Mouse (Mus musculus) liver, postnatal 0 days (tissue): ENCODE measurements around the gene Vars.

Experiments
- CTCF ChIP-seq: sonication (generic); IDR thresholded peaks from 2 replicates; pipeline ENCODE4 v1.5.1; 2016; ENCODE audit warnings: antibody characterized with exemption, low read depth
- EP300 ChIP-seq: IDR thresholded peaks from 2 replicates; pipeline ENCODE4 v1.6.1; 2016; ENCODE audit warnings: antibody characterized with exemption, low read depth, mild to moderate bottlenecking

DNA sequence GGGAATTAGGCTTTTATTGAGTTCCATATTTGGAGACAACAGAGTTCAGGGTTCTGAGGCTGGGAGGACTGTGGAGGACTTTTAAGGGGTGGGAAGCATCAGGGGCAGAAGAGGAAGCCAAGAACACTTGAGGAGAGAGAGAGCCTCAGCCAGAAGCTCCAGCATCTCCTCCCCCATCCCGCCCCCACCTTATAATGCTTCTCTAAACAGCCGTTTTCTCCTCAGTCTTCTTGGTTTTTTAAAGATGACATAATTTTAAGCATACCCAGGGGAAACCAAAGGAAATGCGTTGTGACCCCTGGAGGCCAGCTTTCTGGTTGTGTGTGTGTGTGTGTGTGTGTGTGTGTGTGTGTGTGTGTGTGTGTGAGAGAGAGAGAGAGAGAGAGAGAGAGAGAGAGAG, 38.7 kb upstream of the Vars start:
- TF ChIP-seq EP300 (no peak), CTCF (no peak)
